Mouse (Mus musculus): ENCODE data around the gene B4galnt2. TPM values are rescaled to one million over a fixed set of nuclear protein-coding genes. Genes with fewer than 3 reads are reported as not detected.

B4galnt2 gene
- total and polyA plus RNA-seq, 3 experiments, result 0.15 to 4.5 TPM; not detected in 1

DNA sequence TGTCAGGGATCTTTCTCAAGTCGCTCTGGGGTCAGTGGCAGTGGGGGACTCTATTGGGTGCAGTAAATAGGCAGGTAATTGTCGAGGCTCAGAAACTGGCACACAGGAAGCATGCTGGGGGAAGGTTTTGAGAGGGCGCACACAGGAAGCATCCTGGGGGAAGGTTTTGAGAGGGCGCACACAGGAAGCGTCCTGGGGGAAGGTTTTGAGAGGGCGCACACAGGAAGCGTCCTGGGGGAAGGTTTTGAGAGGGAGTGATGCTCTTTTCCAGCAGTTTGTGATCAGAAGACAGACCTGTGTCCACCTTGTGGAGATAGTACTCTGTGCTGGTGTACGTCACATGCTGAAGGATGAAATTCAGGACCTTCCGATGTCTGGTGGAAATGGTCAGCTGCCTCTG lies 38.9 kb downstream of the B4galnt2 start:
- no peaks in the 10 kb centered on the region for H3K79me2 ChIP-seq (ENCODE audit: control insufficient read depth, insufficient read depth, low read length, poor library complexity)
- H3K36me3 ChIP-seq (ENCODE audit: control insufficient read depth in 1 of 2, insufficient read depth in 2 of 2, low read length in 2 of 2), result no peaks in the 10 kb centered on the region
- peak; percentile 73 for DNase-seq (ENCODE audit: low read depth, low spot score)
- TF ChIP-seq SIN3A (IDR thresholded peaks at IDR 0.05; ENCODE audit: low read length) (no peak; the same call in 1 of the 2 replicates), MEF2A (IDR thresholded peaks at IDR 0.05; ENCODE audit: extremely low read depth, insufficient replicate concordance, low read depth, low read length, poor library complexity, severe bottlenecking) (no peak), ELF1 (IDR thresholded peaks at IDR 0.05; ENCODE audit: low read depth, low read length) (peak; percentile 61), MXI1 (IDR thresholded peaks at IDR 0.05; ENCODE audit: low read depth, low read length) (no peak), TBP (IDR thresholded peaks at IDR 0.05; ENCODE audit: low read depth, low read length) (peak; percentile 28; the same call in 1 of the 2 replicates), E2F4 (IDR thresholded peaks at IDR 0.05; ENCODE audit: borderline replicate concordance, low read depth, low read length) (no peak), RCOR1 (IDR thresholded peaks at IDR 0.05; ENCODE audit: low read depth, low read length) (0 out of 2 replicates have a peak, but pooled peaks have one; percentile 28), POLR2A (IDR thresholded peaks at IDR 0.05; ENCODE audit: control insufficient read depth in 1 of 2, insufficient read depth in 1 of 2, low read depth in 1 of 2, low read length in 2 of 2, poor library complexity in 1 of 2) (peak; percentile 34 to 49; a peak in 1 of 4 replicates), HCFC1 (IDR thresholded peaks at IDR 0.05; ENCODE audit: low read depth, low read length) (peak; percentile 86), KAT2A (conservative IDR thresholded peaks at IDR 0.05; ENCODE audit: low read depth, low read length) (no peak; the same call in 1 of the 2 replicates), EP300 (IDR thresholded peaks at IDR 0.05; ENCODE audit: low read depth in 1 of 2, low read length in 2 of 2) (0 out of 4 replicates have a peak, but pooled peaks of 1 of the 2 experiments have one; percentile 19)
- H3K4me3 ChIP-seq (ENCODE audit: control insufficient read depth in 1 of 2, insufficient read depth in 1 of 2, low read depth in 2 of 2, low read length in 2 of 2), result peak overlapping the region in 1 of 2 experiments; percentile 5; a peak in 1 of 4 replicates
- H3K9me3 ChIP-seq (replicated peaks; ENCODE audit: insufficient read depth, low read length), result no peaks in the 10 kb centered on the region
- no peak overlapping the region for H3K9ac ChIP-seq (ENCODE audit: control insufficient read depth, low read depth, low read length, poor library complexity, severe bottlenecking)
- no peak overlapping the region for H3K27ac ChIP-seq (ENCODE audit: control insufficient read depth, low read depth, low read length)
- H3K27me3 ChIP-seq (ENCODE audit: control insufficient read depth in 1 of 2, insufficient read depth in 2 of 2, low read length in 2 of 2), result peaks cover 1 to 2% of the 10 kb centered on the region in 2 experiments
- peaks cover 0 to 5% of the 10 kb centered on the region in 2 experiments; a peak in 1 of 4 replicates for H3K4me1 ChIP-seq (ENCODE audit: control insufficient read depth in 1 of 2, insufficient read depth in 2 of 2, low read length in 2 of 2)

DNA sequence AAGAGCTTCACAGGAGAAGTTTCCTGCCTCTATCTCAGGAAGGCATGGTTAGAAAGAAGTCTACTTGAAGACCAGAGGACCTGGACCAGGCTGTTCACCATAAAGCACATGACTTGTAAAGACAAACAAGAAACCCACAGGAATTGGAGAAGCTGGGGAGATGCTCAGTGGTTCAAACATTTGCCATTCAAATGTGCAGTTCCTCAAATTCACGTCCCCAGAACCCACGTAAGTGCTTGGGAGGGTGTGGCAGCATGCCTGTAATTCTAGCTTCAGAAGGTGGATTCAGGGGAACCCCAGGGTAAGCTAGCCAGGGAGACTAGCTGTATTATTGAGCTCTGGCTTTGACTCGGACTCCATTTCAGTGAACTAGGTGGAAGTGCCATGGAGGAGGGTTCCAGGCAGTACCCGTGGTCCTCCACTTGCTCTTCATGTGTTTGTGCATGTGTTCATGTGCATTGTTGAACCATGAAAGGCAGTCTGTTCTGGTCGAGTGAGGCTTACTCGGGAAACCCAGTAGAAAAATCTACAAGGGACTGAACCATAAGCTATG lies 44.7 kb downstream of the B4galnt2 start:
- TF ChIP-seq POLR2A (IDR thresholded peaks at IDR 0.05; ENCODE audit: control insufficient read depth in 1 of 2, insufficient read depth in 1 of 2, low read depth in 1 of 2, low read length in 2 of 2, poor library complexity in 1 of 2), result peak in 1 of 2 experiments; percentile 29; a peak in 1 of 4 replicates
- TF ChIP-seq POLR2AphosphoS2 (IDR thresholded peaks at IDR 0.05; ENCODE audit: low read length), result peak; percentile 65; the same call in 1 of the 2 replicates
- peak; percentile 36; the same call in 1 of the 2 replicates for TF ChIP-seq MAX (IDR thresholded peaks at IDR 0.05; ENCODE audit: low read length)
- TF ChIP-seq CHD2 (IDR thresholded peaks at IDR 0.05; ENCODE audit: low read length), result 0 out of 2 replicates have a peak, but pooled peaks have one; percentile 16
- no peak for TF ChIP-seq E2F4 (IDR thresholded peaks at IDR 0.05; ENCODE audit: borderline replicate concordance, low read depth, low read length)
- peak; percentile 4; the same call in 1 of the 2 replicates for TF ChIP-seq USF1 (IDR thresholded peaks at IDR 0.05; ENCODE audit: low read depth, low read length)
- DNase-seq (ENCODE audit: low read depth, low spot score), result peak; percentile 76
- no peak overlapping the region for H3K9ac ChIP-seq (ENCODE audit: control insufficient read depth, low read depth, low read length, poor library complexity, severe bottlenecking)
- H3K9me3 ChIP-seq (replicated peaks; ENCODE audit: insufficient read depth, low read length), result no peaks in the 10 kb centered on the region
- H3K79me2 ChIP-seq (ENCODE audit: control insufficient read depth, insufficient read depth, low read length, poor library complexity), result no peaks in the 10 kb centered on the region
- no peaks in the 10 kb centered on the region for H3K27me3 ChIP-seq (ENCODE audit: control insufficient read depth in 1 of 2, insufficient read depth in 2 of 2, low read length in 2 of 2)
- peaks cover 0 to 3% of the 10 kb centered on the region in 2 experiments; a peak in 3 of 4 replicates for H3K4me1 ChIP-seq (ENCODE audit: control insufficient read depth in 1 of 2, insufficient read depth in 2 of 2, low read length in 2 of 2)
- H3K36me3 ChIP-seq (ENCODE audit: control insufficient read depth in 1 of 2, insufficient read depth in 2 of 2, low read length in 2 of 2), result 0 out of 4 replicates have a peak, but pooled peaks cover 0 to 3% of the 10 kb centered on the region in 2 experiments
- no peak overlapping the region for H3K4me3 ChIP-seq (ENCODE audit: control insufficient read depth in 1 of 2, insufficient read depth in 1 of 2, low read depth in 2 of 2, low read length in 2 of 2)
- H3K27ac ChIP-seq (ENCODE audit: control insufficient read depth, low read depth, low read length), result no peak overlapping the region

Data from MEL (cell line).